Mouse (Mus musculus) neural tube, embryonic 10.5 days (tissue): ENCODE results near the gene Fkbp6.

ENCODE experiments used
- DNase-seq: peaks from one replicate; pipeline ENCODE4 v3.0.0-alpha.2; 2017; ENCODE audit warnings: low spot score; ENCODE audit errors: extremely low spot score

Gene Fkbp6

DNA sequence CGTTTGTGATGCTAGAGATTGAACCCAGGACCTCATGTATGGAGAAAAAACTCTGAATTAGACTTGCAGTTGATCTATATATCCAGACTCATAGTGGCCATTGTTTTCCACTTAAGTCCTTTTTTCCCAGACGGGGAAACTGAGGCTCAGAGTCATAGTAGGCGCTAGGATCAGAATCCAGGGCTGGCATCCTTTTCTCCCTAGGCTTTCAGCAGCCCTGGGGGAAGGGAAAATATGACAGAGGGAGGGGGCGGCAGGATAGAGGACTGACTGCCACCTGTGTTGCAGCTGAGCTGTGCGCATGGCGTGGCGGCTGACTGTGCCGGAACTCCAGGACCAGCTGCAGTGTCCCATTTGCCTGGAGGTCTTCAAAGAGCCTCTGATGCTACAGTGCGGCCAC, 3.2 kb upstream of the Fkbp6 start, which contains the start of gene Trim50:
Gene Trim50, plus strand, starts transcription at position 301 of the 400 bp plus-strand sequence.
- DNase-seq = no peak

DNA sequence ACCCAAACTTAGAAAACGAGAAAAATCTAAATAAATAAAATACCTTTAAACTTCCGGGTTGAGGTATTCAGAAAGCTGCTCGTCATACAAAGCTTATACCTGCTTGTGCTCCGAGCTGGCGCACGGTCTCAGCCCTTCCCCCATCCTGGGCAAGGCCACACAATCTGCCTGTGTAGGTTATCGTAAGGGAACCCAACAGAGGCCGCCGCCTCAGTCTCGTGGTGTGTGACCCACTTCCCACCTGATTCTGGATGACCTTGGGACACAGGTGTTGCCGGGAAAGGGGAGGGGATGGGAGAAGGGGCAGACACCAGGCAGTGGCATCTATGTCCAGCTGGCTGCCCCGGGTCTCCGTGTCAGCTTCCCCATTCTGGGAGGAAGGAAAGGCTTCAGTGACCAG, 1.8 kb upstream of the Fkbp6 start:
- no peak for DNase-seq

DNA sequence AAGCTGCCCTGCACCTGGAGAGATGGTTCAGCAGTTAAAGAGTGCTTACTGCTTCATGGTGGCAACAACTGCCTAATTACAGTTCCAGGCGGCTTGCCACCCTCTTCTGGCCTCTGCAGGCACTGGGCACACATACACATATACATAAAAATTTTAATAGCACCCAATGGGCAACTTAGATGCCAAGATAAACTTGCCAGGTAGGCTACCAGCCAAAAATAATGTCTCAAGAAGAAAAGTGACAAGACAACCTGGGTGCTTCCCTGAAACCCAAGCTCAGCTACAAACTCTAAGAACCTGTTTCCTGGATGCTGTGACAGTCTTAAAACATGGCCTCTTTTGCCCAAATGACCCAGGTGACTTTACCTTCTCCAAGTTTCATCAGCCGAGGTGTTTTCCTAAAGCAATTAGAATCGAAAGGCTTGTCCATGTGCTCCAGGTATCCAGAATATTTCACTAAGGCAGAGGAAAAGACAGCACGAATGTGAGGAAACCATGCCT, 2.3 kb downstream of the Fkbp6 start:
- DNase-seq = no peak

DNA sequence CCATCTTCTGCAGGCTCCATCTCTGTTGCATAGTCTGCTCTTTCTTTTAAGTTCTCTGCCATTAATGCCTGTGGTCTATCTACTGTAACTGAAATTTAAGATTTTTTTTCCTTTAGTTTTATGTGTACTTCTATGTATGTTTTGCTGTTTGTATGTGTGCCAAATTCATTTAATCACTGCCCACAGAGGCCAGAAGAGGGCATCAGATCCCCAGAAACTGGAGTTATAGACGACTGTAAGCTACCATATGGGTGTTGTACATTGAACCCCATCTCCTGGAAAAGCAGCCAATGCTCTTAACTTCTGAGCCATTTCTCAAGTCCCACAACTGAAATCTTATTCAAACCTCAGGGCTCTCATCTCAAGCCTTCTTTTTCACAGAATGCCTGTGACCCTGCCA, 3.4 kb downstream of the Fkbp6 start:
- no peak for DNase-seq

DNA sequence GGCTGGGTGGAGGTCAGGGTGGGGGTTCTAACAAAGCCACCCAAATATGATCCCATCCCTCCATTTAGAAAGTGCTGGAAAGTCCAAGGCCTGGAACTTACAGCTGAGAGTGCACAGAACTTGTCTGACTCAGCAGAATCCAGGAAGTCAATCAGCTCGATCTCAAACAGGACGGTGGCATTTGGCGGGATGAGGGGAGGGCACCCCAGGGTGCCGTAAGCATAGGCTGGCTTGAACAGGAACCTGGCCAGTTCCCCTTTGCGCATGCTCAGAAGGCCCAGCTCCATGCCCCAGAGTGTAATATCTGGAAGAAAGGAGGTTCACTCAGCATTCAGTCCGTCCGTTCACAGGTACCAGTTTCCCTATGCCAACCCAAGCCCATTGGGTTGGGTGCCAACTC, 3.9 kb downstream of the Fkbp6 start:
- no peak for DNase-seq

DNA sequence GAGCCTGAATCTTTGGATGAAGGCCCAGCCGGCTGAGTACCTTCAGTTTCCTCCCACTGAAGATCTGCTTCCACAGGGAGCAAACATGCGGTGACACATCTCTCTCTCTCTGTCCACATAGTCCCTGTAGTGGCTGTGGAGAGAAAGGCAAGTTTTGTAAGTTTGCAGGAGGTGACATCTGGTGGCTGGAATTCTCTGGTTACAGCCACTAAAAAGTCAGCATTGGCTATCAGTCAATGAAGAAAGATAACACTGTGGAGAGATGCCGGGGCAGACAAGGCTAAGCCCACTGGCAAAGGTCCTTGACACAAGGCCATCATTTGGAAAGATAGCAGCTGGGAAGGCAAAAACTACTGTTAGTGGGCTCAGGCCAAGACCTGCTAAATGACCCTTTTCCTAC, 12.3 kb downstream of the Fkbp6 start:
- DNase-seq = no peak

DNA sequence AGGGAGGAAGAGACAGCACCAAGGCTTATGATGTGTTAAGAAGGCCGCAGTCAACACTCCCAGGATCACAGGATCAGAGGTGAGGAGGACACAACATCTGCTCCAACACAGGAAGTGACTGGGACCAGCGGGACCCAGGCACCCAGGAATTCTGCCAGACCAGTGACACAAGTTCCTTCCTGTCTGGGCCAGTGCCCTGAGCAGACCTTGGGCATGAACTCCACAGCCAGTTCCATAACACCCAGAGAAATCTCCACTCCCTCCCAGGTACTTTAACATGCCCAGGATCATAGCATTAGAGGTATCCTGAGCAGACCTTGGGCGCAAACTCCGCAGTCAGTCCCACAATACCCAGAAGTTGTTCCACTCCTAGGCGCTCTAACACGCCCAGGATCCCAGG, 18.7 kb downstream of the Fkbp6 start:
- DNase-seq = no peak

DNA sequence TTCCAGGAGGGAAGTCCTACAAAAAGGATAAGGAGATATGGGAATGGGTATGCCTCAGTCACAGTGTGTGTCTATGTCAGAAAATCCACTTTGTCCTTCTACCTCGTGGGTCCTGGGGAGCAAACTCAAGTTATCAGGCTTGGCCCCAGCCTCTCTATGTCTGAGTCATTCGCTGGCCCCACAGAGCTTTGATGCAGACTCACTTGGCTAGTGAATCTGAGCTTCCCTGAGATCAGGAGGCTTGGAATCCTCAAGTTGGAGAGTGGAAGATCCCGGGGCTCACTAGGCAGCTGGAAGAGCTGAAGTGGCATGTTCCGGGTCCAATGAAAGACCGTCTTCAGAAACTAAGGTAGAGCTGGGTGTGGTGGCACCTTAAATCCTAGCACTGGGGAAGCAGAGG, 19.6 kb downstream of the Fkbp6 start:
- DNase-seq = no peak

DNA sequence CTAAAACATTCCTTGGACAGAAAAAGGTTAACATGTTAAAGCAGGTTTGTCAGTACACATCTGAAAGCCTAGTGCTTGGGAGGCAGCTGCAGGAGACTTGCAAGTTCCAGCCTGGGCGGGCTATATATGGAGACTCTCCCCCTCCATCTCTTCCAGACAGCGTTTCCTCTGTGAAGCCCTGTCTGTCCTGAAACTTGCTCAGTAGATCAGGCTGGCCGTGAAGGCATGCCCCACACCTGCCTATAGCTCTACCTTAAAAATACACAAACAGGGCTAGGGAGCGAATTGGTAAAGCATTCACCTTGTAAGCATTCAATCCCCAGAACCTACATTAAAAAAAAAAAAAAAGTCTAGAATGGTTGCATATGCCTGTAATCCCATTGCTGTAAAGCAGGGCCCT, 20.4 kb downstream of the Fkbp6 start:
- no peak for DNase-seq

DNA sequence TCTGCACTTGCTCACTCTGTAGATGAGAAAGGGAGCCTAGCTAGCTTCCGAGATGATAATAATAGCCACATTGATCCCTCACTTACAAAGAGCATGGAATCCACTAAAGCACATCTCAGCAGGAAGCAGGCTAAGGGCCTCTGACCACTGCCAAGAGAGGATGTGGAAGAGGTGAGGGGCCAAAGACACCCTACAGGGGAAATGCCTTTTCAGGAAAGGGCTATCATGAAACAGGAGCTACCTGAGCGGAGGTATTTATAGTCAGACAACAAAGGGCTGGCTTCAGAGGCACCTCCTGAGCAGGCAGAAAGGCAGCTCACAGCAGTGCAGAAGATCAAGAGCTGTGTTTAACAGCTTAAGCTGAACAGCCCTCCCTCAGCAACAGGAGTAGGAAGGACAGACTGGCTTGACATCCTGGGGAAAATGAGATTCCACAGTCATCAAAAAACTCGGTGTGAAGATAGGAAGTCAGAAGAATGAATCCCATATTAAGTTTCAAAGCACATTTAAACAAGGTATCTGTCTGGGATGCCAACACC, 23.7 kb downstream of the Fkbp6 start:
- no peak for DNase-seq

DNA sequence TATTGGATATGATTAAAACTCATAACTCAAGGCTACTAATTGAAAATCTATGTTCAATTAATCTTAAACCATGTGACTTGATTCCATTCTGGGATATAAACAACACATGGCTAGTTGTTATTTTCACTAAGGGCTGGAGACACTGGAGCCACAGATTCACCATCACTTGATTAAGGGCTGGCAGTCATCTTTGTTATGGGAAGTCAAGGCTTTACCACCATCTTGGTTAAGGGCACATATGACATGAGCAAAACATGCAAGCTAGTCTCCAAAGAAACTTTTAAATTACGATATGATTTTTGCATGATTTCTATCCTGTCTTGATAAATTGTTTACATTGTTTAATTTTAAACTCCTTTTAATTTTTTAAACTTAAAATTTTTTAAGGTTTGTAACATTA, 27.6 kb downstream of the Fkbp6 start:
- DNase-seq = no peak

DNA sequence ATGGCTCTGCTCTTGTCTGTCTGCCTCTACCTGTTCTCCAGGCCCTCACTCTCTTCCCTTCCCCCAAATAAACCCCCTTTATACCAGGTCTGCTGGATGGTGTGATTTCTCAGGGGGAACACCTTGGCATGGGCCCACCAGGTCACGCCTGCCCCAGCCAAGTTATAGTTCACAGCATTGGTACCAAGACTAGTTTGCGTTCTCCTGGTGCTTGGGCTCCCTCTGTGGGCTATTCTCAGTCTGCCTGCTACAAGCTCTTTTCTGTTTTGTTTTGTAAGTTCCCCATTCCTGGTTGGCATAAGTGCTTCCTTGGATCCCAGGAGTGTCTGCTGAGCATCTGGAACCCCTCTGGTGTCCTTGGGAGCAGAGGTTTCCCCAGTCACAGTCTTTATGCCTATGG, 30.0 kb downstream of the Fkbp6 start:
- no peak for DNase-seq

DNA sequence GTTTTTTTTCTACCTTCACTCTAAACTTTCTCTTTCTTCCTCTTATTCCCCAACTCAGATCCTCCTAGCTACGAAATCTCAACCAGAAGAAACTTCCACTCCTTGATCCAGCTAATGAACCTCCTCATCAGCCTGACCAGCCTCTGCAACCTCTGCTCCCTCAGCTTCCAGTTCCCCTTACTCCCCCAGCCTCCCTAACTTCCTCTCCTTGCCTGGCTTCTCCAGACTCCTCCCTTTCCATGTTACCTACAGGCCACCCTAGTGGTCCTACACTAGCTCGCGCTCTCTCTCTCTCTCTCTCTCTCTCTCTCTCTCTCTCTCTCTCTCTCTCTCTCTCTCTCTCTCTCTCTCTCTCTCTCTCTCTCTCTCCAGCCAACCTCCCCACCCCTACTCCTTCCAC, 33.7 kb downstream of the Fkbp6 start:
- DNase-seq = no peak

DNA sequence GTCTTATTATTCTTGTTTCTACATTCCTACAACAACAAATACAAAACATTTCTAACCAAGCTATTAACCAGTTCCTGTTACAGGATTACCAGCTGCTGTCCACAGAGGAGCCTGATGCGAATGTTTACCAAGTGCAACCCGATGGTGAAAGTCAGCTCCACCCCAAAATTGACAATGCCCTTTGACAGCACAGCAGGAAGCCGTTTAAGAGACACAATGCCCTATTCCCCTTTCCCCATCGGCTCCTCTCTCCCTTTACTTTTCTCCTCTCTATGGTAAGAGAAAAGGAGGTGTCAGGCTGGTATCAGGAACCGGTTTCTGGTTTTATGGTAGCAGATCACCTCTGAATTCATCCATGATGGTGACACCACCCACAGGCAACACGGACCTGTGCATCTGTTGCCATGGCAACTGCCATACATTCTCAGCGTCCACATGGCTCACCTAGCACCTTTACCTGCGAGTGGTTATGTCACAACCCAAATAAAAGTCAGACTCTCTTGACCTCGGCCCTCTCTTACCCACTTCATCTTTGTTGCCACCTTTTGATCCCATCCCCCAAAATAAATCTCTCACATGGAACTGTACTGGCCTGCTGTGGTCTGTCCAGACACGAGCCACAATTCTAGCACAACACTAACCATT, 43.4 kb downstream of the Fkbp6 start:
- DNase-seq = no peak

DNA sequence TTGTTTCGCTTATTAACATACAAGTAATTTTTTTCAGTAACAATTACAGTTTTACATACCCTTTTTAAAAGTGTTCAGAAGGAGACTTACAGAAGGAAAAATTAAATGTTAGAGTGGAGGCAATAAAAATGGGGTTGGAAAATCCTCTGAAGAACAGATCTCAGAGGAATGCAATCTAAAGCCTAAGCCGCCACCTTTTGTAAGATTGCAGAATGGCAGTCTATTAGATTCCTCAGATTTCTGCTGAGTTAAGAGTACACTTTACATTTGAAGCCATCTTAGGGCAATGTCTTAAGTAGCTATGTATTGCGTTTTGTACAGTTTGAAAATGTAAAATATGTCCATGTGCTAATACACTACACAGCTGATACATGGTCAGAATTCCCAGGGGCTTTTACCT, 47.4 kb downstream of the Fkbp6 start:
- no peak for DNase-seq

DNA sequence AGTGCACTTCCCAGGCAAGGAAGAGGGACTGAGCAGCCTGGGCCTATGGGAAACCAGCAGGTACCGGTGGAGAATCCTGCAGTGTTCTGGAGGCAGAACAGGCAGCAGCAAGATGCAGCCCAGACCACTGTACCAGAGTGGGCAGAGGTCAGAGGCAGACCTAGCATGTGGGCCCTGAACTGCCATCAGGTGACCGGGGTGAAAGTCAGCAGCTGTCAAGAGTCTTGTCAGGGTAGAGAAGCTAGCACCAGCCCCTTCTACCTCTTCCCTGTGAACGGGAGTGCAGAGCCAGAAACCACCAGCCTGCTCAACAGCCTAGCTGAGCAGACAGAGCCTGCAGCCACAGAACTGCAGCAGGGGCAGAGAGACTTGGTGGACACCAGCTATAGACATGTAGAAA, 47.9 kb downstream of the Fkbp6 start:
- DNase-seq = no peak

DNA sequence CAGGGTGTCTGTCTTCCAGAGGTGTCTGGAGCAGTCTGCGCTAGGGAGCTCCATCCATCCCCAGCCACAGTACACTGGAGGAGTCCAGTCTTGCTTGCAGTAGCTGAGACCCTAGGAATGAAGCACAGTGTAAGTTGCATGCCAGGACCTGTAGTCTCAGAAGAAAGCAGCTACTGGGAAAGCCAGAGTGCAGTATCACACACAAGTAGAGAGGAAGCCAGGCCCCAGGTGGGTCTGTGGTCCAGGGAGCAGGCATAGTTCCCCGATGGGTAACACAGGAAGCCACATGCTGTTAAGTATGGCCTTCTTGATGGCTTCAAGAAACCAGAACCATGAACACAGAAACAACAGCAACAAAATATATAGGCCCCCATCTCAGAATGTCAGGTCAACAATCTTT, 57.8 kb downstream of the Fkbp6 start:
- DNase-seq = no peak

DNA sequence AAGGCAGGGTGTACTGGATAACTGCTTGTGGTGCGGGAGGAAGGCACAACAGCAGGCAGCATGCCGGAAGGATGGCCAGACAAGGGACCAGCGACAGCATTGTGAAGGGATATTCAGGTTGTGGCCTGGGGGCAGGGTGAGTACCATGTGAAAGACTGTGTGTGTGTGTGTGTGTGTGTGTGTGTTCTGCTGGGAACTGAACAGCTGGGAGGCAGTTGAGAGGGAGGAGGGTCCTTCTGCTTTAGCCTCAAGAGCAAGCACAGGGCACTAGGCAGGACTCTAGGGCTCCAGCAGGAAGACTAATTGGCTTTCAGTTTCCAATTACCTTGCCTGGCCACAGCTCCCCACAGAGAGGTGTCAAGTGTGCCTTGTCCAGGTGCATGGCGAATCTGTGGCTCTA, 58.7 kb downstream of the Fkbp6 start:
- DNase-seq = no peak

DNA sequence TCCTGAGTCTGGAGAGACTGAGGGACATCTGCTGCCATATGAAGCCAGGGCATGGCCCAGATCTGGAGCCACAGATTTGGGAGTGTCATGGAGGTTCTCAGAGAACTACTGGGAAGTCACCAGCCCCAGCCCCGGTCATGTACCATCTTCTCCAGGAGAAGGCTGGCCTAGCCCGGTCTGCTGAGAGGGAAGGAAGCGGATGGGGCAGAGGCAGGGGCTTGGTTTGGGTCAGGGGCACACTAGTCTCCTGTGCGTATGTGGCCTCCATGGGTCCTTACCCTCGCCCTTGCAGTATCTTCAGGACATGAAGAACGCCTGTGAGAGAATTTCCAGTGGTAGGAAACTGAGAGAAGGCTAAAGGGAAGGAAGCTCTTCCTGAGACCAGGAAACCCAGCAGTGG, 59.1 kb downstream of the Fkbp6 start:
- DNase-seq = no peak

DNA sequence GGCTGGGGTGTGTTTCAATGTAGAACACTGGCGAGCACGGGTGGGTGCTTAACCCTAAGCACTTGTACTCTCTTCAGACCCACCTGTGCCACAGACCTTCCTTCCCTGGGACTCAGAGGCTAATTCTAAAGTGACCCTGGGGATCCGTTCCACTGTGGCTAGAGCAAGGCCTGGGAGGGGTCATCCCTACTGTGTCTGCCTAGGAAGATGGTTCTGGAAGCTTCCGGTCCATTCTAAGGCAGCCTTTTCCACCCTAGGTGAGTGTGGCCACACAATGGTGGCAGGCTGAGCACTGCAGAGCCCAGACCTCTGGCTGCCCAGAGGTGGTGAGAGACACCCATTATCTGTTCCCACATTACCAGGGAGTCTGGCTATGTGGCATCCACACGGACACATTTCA, 62.9 kb downstream of the Fkbp6 start:
- no peak for DNase-seq

DNA sequence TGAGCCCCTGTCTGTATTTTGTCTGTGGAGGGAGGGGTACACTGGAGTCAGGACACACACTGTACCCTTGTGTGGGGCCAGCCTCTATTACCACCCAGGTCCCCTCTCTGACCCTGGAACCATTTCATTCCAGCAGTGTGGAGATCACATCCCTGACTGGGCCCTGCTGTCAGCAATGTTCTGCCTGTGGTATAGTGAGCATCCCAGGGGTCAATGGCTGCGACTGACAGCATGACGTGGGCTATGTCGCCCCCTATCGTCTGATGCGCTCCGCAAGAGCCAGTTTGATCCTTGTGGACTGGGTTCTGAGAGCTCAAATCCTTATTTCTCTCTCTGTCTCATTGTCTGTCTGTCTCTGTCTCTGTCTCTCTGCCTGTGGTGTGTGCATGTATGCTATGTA, 63.7 kb downstream of the Fkbp6 start:
- peak; percentile 82 for DNase-seq

DNA sequence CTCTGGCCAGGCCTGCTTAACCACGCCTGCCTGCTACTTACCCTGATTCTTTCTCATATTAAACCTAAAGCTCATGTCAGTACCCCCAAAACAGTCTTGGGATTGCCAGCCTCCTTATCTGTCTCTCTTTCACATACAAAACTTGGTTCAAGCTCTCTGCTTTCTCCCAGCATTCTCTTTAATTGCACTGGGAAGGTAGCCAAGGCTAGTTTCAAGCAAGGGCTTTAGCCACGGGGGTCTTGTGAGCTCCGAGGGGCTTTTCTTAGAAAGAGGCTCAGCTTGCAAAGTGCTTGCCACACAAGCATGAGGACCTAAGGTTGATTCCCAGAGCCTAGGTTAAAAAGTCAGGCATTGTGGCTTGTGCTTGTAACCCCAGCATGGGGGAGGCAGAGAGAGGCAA, 64.6 kb downstream of the Fkbp6 start:
- DNase-seq = no peak

DNA sequence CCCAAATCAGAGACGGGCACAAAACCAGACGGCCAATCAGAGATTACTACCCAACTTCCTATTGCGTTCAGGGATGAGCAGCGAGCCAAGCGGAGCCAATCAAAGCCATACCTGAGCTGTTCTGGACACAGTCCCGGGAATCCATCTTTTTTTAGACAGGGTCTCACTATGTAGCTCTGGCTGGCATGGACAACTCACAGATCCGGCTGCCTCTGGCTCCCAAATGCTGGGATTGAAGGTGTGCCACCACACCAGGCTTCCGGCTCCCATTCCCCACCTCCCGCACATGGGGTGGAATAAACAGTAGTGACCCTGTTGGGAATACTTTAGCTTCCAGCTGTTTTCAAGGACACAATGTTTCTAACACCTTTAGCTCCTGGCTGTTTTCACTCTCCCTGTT, 69.6 kb downstream of the Fkbp6 start:
- DNase-seq = no peak

DNA sequence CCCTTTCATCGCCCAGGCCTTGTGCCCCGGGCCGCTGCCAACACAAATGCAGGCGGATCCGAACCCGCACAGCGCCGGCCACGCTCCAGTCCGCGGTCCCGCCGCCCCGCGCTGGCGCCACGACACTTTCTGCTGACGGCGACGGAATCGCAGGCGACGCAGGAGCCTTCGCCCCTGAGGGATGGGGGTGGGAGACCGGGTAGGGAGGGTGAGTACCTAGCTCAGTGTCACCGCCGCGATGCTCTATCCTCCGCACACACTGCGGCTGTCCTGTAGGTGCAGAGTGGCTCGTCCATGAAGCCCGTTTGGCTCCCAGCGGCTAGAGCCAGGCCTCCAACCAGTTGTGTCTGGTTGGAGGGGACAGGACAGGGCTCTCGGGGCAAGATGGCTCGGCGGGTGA, 73.2 kb downstream of the Fkbp6 start:
- peak; percentile 51 for DNase-seq
